Mouse (Mus musculus): ENCODE data around the gene Ptgr2. TPM values are rescaled to one million over a fixed set of nuclear protein-coding genes. Genes with fewer than 3 reads are reported as not detected.
"Not testable (repeated sequence)": the region's sequence is repeated elsewhere in the genome, so short reads cannot be mapped to it uniquely, and the experiment has no call there.

Ptgr2 gene
- polyA plus RNA-seq, 1 experiment from 2014 or later: 26.3 TPM

- peak; percentile 95 for DNase-seq (ENCODE audit: low spot score)
- peak within 1 kb of the TSS; percentile 96 for H3K27ac ChIP-seq (ENCODE audit: low read length)
These were observed 31.9 kb downstream of the Ptgr2 start, which contains the start of gene Zfp410 for GRCm38 (mm10) chr12:84316721-84317621. TSS of gene Zfp410 (plus strand) at chr12:84316852.

GRCm38 (mm10) chr12:84327111-84327512 is 42.1 kb downstream of the Ptgr2 start:
- no peak overlapping the region for H3K9ac ChIP-seq (replicated peaks; ENCODE audit: low read depth)
- H3K36me3 ChIP-seq (ENCODE audit: insufficient read depth, low read length): peaks cover 21% of the 10 kb centered on the region; the same call in 1 of the 2 replicates
- no peak overlapping the region for H3K27ac ChIP-seq (ENCODE audit: low read length)
- WGBS: 38% methylated on average over 4 of the region's 4 CpGs
- H3K9me3 ChIP-seq (ENCODE audit: low read length): no peaks in the 10 kb centered on the region
- ATAC-seq (peak; percentile 37; the same call in 1 of the 2 replicates), DNase-seq (ENCODE audit: low spot score) (peak; percentile 32)
- H3K4me1 ChIP-seq (ENCODE audit: insufficient read depth, low read depth, low read length): no peaks in the 10 kb centered on the region
- no peak overlapping the region for H3K4me3 ChIP-seq (ENCODE audit: low read depth, low read length)
- TF ChIP-seq EP300 (IDR thresholded peaks at IDR 0.05): no peak
- 0 out of 2 replicates have a peak, but pooled peaks have one; percentile 1 for TF ChIP-seq CTCF (IDR thresholded peaks at IDR 0.05)
- H3K4me2 ChIP-seq (replicated peaks; ENCODE audit: low read depth, low read length): no peak overlapping the region
- no peaks in the 10 kb centered on the region for H3K27me3 ChIP-seq (replicated peaks; ENCODE audit: insufficient read depth, low read length)

More at GRCm38 (mm10) chr12:84316721-84317621, 31.9 kb downstream of the Ptgr2 start, which contains the start of gene Zfp410:
- ATAC-seq: peak; percentile 96
- Histone ChIP-seq H3K27me3 (replicated peaks; ENCODE audit: insufficient read depth, low read length) (no peaks in the 10 kb centered on the region), H3K4me1 (ENCODE audit: insufficient read depth, low read depth, low read length) (peaks cover 8% of the 10 kb centered on the region; the same call in 1 of the 2 replicates), H3K9me3 (ENCODE audit: low read length) (no peaks in the 10 kb centered on the region), H3K9ac (replicated peaks; ENCODE audit: low read depth) (peak within 1 kb of the TSS; percentile 96), H3K4me2 (replicated peaks; ENCODE audit: low read depth, low read length) (peak within 1 kb of the TSS; percentile 86), H3K4me3 (ENCODE audit: low read depth, low read length) (peak within 1 kb of the TSS; percentile 99), H3K36me3 (ENCODE audit: insufficient read depth, low read length) (no peaks in the 10 kb centered on the region)
- TF ChIP-seq EP300 (IDR thresholded peaks at IDR 0.05) (peak; percentile 65), CTCF (IDR thresholded peaks at IDR 0.05) (peak; percentile 26; the same call in 1 of the 2 replicates)
- WGBS: under 1% methylated on average over 72 of the region's 77 CpGs

- Histone ChIP-seq H3K9ac (replicated peaks; ENCODE audit: low read depth) (no peak overlapping the region), H3K4me3 (ENCODE audit: low read depth, low read length) (no peak overlapping the region), H3K36me3 (ENCODE audit: insufficient read depth, low read length) (peaks cover 33% of the 10 kb centered on the region), H3K4me1 (ENCODE audit: insufficient read depth, low read depth, low read length) (no peaks in the 10 kb centered on the region), H3K27me3 (replicated peaks; ENCODE audit: insufficient read depth, low read length) (no peaks in the 10 kb centered on the region), H3K27ac (ENCODE audit: low read length) (no peak overlapping the region), H3K4me2 (replicated peaks; ENCODE audit: low read depth, low read length) (no peak overlapping the region), H3K9me3 (ENCODE audit: low read length) (no peaks in the 10 kb centered on the region)
- 79% methylated on average over 11 of the region's 11 CpGs for WGBS
- TF ChIP-seq CTCF (IDR thresholded peaks at IDR 0.05): no peak
- no peak for TF ChIP-seq EP300 (IDR thresholded peaks at IDR 0.05)
- DNase-seq (ENCODE audit: low spot score) (no peak), ATAC-seq (no peak)
These were observed 52.1 kb downstream of the Ptgr2 start for GRCm38 (mm10) chr12:84336963-84337625.

GRCm38 (mm10) chr12:84347192-84347591 is 62.2 kb downstream of the Ptgr2 start:
- ATAC-seq: peak; percentile 59
- TF ChIP-seq EP300 (IDR thresholded peaks at IDR 0.05) (no peak), CTCF (IDR thresholded peaks at IDR 0.05) (peak; percentile 72)
- no peaks in the 10 kb centered on the region for H3K9me3 ChIP-seq (ENCODE audit: low read length)

GRCm38 (mm10) chr12:84358699-84359098 is 73.7 kb downstream of the Ptgr2 start:
- 70% methylated on average over 2 of the region's 2 CpGs for WGBS
- not testable (repeated sequence) for H3K27me3 ChIP-seq (replicated peaks; ENCODE audit: insufficient read depth, low read length); H3K9me3 ChIP-seq (ENCODE audit: low read length); H3K27ac ChIP-seq (ENCODE audit: low read length); DNase-seq (ENCODE audit: low spot score); H3K4me3 ChIP-seq (ENCODE audit: low read depth, low read length); H3K9ac ChIP-seq (replicated peaks; ENCODE audit: low read depth); ATAC-seq; H3K4me2 ChIP-seq (replicated peaks; ENCODE audit: low read depth, low read length); H3K36me3 ChIP-seq (ENCODE audit: insufficient read depth, low read length)
- H3K4me1 ChIP-seq (ENCODE audit: insufficient read depth, low read depth, low read length): peaks cover 15% of the 10 kb centered on the region; the same call in 1 of the 2 replicates

More at GRCm38 (mm10) chr12:84347192-84347591, 62.2 kb downstream of the Ptgr2 start:
- H3K36me3 ChIP-seq (ENCODE audit: insufficient read depth, low read length): peaks cover 13% of the 10 kb centered on the region
- H3K27me3 ChIP-seq (replicated peaks; ENCODE audit: insufficient read depth, low read length): no peaks in the 10 kb centered on the region
- 44% methylated on average over 2 of the region's 2 CpGs for WGBS
- H3K4me3 ChIP-seq (ENCODE audit: low read depth, low read length): no peak overlapping the region
- H3K9ac ChIP-seq (replicated peaks; ENCODE audit: low read depth): no peak overlapping the region
- peak; percentile 57 for DNase-seq (ENCODE audit: low spot score)
- no peak overlapping the region for H3K27ac ChIP-seq (ENCODE audit: low read length)
- H3K4me1 ChIP-seq (ENCODE audit: insufficient read depth, low read depth, low read length): no peaks in the 10 kb centered on the region
- H3K4me2 ChIP-seq (replicated peaks; ENCODE audit: low read depth, low read length): no peak overlapping the region
